Mouse (Mus musculus) left cerebral cortex, adult 8-10 months (tissue): ENCODE data around the gene Dlg3. TPM values are rescaled to one million over a fixed set of nuclear protein-coding genes. Genes with fewer than 3 reads are reported as not detected.

Experiments used
- DNase-seq, 2 experiments: peaks; one replicate each; pipeline ENCODE4 v3.0.0; 2022; ENCODE audit warnings: low spot score in 2 of 2
- total RNA-seq, 4 experiments: library from RNA; stranded (reverse); gene quantifications; 2 replicates each; pipeline ENCODE4 v1.2.4; 2022

Gene Dlg3
- 100 to 1,000 TPM; 121 to 133 (median 126) TPM for total RNA-seq

DNA sequence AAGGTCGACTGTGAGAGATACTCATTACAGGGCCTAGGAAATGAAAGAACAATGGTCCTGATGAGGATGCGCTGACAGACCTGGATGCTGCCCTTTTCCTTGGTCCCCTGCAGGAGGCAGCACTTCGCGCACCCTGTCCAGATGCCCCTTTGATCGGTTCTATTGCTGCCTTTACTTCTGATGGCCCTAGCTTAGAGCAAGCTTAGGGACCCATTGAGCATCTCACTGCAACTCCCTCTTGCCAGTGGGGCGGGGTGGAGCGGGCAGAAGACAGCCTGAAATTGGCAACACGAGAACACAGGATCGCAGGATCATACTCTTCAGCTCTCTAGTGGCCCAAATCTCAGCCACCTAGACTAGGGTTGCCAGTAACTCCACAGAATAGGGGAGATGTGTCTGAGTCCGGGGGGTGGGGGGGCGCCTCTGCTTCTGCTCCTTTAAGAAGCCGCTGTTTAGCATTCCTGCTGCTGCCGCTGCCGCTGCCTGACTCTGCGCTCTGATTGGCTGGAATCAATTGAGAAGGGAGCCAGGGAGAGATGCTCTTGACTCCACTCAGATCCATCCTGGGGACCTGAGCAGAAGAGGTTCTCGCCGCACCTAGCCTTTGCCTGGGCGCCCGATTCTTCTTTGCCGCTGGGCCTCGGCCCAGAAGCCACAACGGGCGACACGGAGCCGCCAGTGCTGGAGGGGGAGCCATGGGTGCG lies at the start of gene Dlg3:
TSS of gene Dlg3 (plus strand) at position 542 of the 704 bp plus-strand sequence.
- DNase-seq, result peak; percentile 42 to 60

- DNase-seq, result peak in 1 of 2 experiments; percentile 22
Observed at GRCm38 (mm10) chrX:100728947-100729346, 38.6 kb upstream of the Dlg3 start.

DNA sequence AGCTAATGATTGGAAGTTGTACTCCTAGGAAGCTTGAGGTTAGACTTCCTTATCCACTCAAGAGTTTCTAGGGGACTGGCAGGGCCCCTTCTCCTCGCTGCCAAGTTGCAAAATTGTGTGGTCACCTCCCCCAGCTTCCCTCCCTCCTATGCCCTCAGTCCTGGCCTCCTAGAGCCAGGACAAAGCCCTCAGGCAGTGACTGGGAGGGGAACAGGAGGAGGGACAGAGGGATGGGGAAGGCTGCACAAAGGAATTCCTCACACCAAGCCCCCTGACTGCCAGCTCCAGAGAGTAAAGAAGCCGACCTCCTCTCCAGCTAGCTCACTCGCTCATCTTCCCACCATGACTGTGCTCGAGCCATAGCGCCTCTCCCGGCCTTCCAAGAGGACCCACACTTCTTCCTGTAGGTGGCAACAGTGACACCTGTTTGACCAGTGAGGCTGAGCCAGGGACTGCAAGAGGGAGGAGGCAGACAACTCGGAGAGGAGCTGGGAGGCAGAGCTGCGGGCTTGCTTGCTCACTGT lies 37.8 kb upstream of the Dlg3 start, which contains the start of gene Gdpd2:
TSS of gene Gdpd2 (plus strand) at position 209 of the 524 bp plus-strand sequence.
- DNase-seq, result no peak

GRCm38 (mm10) chrX:100730266-100730665 lies 37.3 kb upstream of the Dlg3 start:
- no peak for DNase-seq

- DNase-seq, result no peak
Observed at GRCm38 (mm10) chrX:100734359-100734758, 33.2 kb upstream of the Dlg3 start.

DNA sequence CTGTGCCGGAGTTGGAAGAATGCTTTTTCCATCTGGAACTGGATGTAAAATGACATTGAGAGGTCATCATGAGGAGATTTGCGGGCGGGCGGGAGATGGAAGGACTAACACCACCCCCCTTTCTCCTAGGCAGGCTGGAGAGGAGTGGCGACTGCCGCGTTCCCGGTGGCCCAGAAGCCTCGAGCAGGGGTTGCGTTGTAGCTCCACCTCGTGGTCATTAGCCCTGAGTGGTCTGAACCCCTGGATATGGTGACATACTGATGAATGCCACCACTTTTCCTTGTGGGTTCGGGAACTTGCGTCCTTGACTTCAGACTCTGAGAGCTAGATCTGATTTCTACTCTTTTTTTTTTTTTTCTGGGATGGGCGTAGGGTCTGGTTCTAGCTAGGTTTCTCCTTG lies 28.6 kb upstream of the Dlg3 start:
- peak; percentile 34 to 41 for DNase-seq

GRCm38 (mm10) chrX:100739443-100739842 lies 28.1 kb upstream of the Dlg3 start:
- no peak for DNase-seq

- DNase-seq, result no peak
Observed at GRCm38 (mm10) chrX:100740785-100741184, 26.7 kb upstream of the Dlg3 start.

GRCm38 (mm10) chrX:100741940-100742339 lies 25.6 kb upstream of the Dlg3 start:
- DNase-seq, result peak; percentile 62 to 77

DNA sequence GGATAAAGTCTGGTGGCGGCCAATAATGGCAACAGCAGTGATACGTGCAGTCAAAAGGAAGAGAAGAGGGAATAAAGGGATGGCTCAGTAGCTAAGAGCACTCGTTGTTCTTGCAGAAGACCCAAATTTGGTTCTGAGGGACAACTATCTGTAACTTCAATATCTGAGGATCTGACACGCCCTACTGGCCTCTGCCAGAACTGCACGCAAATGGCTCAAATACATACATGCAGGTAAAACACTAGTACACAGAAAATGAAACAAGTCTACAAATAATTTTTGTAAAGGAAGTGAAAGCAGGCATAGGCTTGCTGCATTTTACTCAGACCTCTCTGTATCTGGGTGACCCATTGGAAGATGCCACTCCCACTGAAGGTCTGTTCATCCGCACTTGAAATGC lies 1.7 kb upstream of the Dlg3 start:
- no peak for DNase-seq

- no peak for DNase-seq
Observed at GRCm38 (mm10) chrX:100767885-100768626, 534 bp downstream of the Dlg3 start.

GRCm38 (mm10) chrX:100769281-100769680 lies 1.8 kb downstream of the Dlg3 start:
- no peak for DNase-seq

GRCm38 (mm10) chrX:100774341-100774811 lies 6.9 kb downstream of the Dlg3 start:
- DNase-seq, result no peak

DNA sequence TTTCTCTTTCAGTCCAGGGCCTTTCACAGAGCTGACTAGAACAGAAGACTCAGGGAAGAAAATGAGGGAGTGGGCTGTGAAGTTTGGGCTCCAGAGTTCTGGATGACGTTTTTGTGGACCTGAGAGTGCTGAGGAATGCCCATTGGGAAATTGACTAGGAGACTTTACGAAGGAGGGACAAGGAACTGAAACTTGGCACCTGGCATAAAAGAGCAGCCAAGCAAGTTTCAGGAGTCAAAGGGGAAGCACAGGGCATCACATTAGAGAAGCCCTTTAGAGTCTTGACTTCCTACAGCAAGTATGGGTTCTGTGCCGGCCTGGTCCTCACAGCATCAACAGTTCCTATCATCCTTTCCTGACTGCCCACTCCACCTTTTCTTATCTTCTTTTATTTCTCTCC lies 7.9 kb downstream of the Dlg3 start:
- no peak for DNase-seq

DNA sequence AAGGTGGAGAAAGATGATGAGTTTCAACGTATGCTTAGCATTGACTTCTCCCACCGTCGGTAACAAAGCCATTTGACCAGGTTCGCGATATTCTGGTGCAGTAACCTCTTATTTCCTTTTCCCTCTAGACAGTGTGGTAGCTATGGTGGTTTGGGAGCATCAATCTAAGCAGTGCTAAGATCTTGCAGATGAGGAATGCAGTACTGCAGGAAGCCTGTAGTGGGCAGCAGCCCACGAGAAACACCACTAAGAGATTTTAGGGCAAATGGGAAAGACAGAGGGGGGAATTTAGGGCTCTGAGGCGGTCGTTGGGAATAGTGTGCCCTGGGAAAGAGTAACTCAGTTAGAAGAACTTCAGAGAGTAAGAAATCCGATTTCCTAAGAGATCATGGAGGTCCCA lies 9.0 kb downstream of the Dlg3 start:
- peak in 1 of 2 experiments; percentile 40 for DNase-seq

DNA sequence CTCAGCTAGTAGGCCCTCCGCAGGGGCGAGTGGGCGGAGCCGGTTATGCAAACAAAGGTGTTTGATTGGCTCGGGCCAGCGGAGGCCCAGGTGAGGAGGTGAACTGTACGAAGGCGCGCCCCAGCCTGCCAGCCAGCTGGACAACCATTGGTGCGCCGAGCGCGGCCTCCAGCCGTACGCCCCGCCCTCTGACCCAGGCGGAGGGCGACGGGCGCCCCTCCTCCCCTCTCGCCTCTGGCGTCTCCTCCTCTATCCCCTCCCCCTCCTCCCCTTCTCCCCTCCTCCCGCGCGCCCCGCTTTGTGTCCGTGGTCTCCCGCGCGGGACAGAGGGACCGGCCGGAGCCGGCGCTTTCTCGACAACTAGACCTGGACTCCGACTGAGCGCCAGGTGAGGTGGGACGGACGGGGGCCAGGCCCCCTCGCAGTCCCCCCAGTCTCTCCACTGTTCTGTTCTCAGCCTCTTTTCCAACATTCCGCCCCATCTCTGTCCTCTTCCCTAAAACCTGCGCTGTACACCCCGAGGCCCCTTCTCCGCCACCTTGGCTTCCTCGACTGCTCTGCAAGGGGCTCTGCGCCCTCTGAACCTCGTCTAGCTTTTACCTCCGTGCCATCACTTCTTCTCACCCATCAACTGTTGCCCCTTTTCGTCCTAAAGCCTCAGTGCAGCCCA lies 9.6 kb downstream of the Dlg3 start:
- peak in 1 of 2 experiments; percentile 35 for DNase-seq

DNA sequence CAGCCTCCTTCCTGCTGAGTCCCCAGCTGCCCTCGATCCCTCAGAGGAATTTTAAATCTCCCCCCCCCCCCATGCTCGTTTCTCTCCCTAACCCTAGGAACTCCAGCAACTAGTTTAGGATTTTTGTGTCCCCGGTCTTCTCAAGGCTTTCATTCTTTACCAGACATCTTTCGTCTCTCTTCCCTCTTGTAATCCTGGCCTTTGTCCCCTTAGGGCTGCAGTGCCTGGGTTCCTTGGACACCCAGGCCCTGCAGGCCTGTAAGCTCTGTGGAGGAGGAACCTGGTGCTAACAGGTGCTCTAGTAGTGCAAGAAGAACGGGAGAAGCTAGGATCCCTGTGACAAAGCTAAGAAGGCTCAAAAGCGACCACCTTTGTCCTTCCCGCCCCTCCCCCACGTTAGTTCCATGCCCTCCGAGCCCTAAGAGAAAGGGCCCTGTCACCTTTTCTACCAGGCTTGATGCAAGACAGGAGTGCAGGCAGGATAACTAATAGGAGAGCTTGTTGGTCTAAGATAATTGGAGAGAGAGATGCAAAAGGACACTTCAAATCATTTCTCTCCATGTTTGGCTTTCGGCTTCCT lies 10.2 kb downstream of the Dlg3 start:
- no peak for DNase-seq

DNA sequence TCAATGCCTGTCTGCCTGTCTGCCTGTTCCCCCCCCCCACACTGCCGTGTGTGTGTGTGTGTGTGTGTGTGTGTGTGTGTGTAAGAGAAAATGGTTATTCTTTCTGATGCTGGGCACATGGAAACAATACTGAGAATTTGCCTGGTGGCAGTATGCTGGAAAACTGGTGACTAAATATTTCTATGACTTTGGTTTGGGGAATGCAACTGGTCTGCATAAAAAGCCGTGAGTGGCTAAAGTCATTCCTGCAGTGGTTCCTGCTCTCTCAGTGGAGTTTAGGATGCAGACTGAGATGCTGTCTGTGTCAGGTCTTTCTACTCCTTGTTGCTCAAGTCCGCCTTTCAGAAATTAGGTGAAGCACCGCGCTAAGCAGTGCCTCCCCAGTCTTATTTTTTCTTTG lies 10.9 kb downstream of the Dlg3 start:
- no peak for DNase-seq

DNA sequence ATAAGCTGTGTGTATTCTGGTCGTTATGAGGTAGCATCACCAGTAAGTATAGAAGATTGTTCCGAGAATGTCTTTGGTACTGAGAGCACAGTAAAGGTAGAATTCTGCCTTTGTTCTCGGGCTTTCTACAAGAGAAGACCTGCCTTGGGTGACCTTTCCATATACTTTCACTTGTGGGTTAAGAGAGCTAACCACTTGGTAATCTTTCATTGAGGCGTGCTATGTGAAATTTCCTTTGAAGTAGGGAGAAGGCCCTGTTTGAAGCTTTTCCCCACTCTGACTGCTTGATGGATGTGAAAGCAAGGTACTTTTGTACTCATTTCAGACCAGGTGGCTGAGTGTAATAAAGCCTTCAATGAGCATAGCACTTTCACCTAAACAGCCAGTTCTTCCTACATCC lies 21.8 kb downstream of the Dlg3 start:
- DNase-seq, result no peak

DNA sequence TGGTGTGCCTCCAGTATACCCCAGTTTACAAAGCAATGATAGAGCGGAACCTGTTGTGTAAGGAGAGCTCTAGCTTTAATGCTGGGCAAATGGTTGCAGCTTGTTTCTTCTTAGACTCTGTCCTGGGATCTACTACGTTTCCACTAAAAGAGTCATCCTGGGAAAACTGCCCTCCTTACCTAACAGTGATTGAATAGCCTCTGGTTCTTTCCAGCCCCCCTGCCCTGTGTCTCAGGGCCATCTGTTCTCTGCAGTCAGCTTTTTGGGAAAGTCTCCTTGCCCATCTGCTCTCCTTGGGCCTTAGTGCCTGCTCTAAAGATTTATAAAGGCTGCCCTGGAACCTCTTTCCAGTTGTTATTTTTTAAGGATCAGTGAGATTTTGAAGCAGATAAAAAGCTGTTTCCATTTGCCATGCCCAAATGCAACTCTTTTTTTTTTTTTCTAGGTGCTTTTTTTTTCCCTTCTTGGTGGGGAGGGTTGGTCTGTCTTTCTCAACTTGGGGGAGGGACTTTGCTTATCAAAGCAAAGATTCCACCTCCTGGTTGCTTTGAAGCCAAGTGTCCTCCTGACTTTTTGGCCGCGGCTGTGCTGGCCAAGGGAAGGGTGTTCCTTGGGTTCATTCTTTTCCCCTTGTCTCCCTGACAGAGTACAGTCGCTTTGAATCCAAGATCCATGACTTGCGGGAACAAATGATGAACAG lies 28.7 kb downstream of the Dlg3 start:
- no peak for DNase-seq

GRCm38 (mm10) chrX:100796741-100797090 lies 29.2 kb downstream of the Dlg3 start:
- no peak for DNase-seq
